19 mouse cellular contexts compared by ENCODE assay signal in genomic region chr4:46957955-46958354, GRCm38 (mm10). TPM values are rescaled to one million over a fixed set of nuclear protein-coding genes. Genes with fewer than 3 reads are reported as not detected.
DNase-seq lines count a peak whose midpoint lies in the region; ATAC-seq lines count a peak whose summit lies in the region.
"Had no signal": no experiment of that assay in that cellular context is flagged by ENCODE, and none has a peak within 500 bp of the region (broad histone marks: within the 10 kb centered on the region; RNA-seq: fewer than 3 reads in every experiment).

No protein-coding gene starts in this region.

- H3K4me3 ChIP-seq in hindbrain, embryonic 16.5 days (ENCODE audit: low read length), result no peak overlapping the region
- no peak overlapping the region for H3K4me3 ChIP-seq in hindbrain, embryonic 10.5 days
- H3K4me3 ChIP-seq: heart, adult 2 months; limb, embryonic 13.5 days had no signal

- ATAC-seq in hindbrain, embryonic 16.5 days, result peak; percentile 58; the same call in 1 of the 2 replicates
- peak; percentile 86 for ATAC-seq in cerebellum, adult (ENCODE audit: insufficient number of reproducible peaks, low FRiP score, low TSS enrichment)
- ATAC-seq: inflammation-experienced regulatory T-cells, adult 6 months had no signal

- no peaks in the 10 kb centered on the region for H3K9me3 ChIP-seq in hindbrain, embryonic 16.5 days (ENCODE audit: control insufficient read depth, low read length)
- H3K9me3 ChIP-seq in hindbrain, embryonic 10.5 days, result no peaks in the 10 kb centered on the region
- H3K9me3 ChIP-seq: limb, embryonic 13.5 days had no signal

- H3K27ac ChIP-seq in hindbrain, embryonic 16.5 days (ENCODE audit: low read depth, low read length), result no peak overlapping the region
- H3K27ac ChIP-seq in hindbrain, embryonic 10.5 days, result no peak overlapping the region
- H3K27ac ChIP-seq: heart, adult 2 months; limb, embryonic 13.5 days; stomach, postnatal 0 days had no signal

- no peaks in the 10 kb centered on the region for H3K36me3 ChIP-seq in hindbrain, embryonic 16.5 days (ENCODE audit: control insufficient read depth, insufficient read depth, low read length)
- H3K36me3 ChIP-seq in hindbrain, embryonic 10.5 days, result no peaks in the 10 kb centered on the region
- H3K36me3 ChIP-seq: G1E; limb, embryonic 13.5 days had no signal

- no peak overlapping the region for H3K4me2 ChIP-seq in hindbrain, embryonic 16.5 days (ENCODE audit: low read length)
- H3K4me2 ChIP-seq: limb, embryonic 13.5 days; midbrain, embryonic 11.5 days had no signal

- no peaks in the 10 kb centered on the region for H3K4me1 ChIP-seq in hindbrain, embryonic 16.5 days (ENCODE audit: control insufficient read depth, insufficient read depth, low read depth, low read length)
- 0 out of 2 replicates have a peak, but pooled peaks cover 5% of the 10 kb centered on the region for H3K4me1 ChIP-seq in hindbrain, embryonic 10.5 days (replicated peaks)
- H3K4me1 ChIP-seq: limb, embryonic 13.5 days had no signal

- no peaks in the 10 kb centered on the region for H3K27me3 ChIP-seq in hindbrain, embryonic 16.5 days (replicated peaks; ENCODE audit: control insufficient read depth, insufficient read depth, low read length)
- no peaks in the 10 kb centered on the region for H3K27me3 ChIP-seq in hindbrain, embryonic 10.5 days (ENCODE audit: insufficient read depth, poor library complexity, severe bottlenecking)
- H3K27me3 ChIP-seq: limb, embryonic 13.5 days had no signal

- intact Hi-C loops in gastrocnemius, postnatal 14 days (cut with DNase I; ENCODE audit: low total_unique reads), result no loop called here

- H3K9ac ChIP-seq in hindbrain, embryonic 16.5 days (ENCODE audit: low read depth, low read length), result no peak overlapping the region
- H3K9ac ChIP-seq: limb, embryonic 13.5 days had no signal

- 73% methylated on average over 7 of the region's 7 CpGs for WGBS in hindbrain, embryonic 16.5 days
- 92% methylated on average over 7 of the region's 7 CpGs for WGBS in hindbrain, embryonic 10.5 days

- no peak for DNase-seq in hindbrain, embryonic 10.5 days (ENCODE audit: low spot score)
- DNase-seq in cerebellum, adult 18-20 months, result peak; percentile 90 to 93
- peak; percentile 40 to 76 for DNase-seq in layer of hippocampus, adult 18-20 months (ENCODE audit: low spot score in 2 of 2)
- DNase-seq in gastrocnemius, postnatal 14 days, result no peak
- no peak for DNase-seq in embryo, embryonic 9.5 days (ENCODE audit: extremely low spot score)
- DNase-seq in kidney, postnatal 4 days, result no peak
- DNase-seq: adrenal gland, postnatal 10 days; embryo, embryonic 11 days; heart, adult 2 months; lung, postnatal 36 days; thymus, postnatal 25 days had no signal

RNA-seq across cellular contexts. Expression of gene Gabbr2, which starts 33.7 kb away (rescaled TPM):
- 11.0 and 13.3 TPM in 2 replicates for polyA plus RNA-seq in hindbrain, embryonic 16.5 days (2015; fragmentation: Nextera tagmentation; extraction: Ambion mirVana)
- polyA plus RNA-seq in hindbrain, embryonic 10.5 days (2016; fragmentation: Nextera tagmentation; extraction: Ambion mirVana), result 0.24 and 0.27 TPM in 2 replicates
- total RNA-seq in layer of hippocampus, adult 18-20 months (2021), result 100 to 1,000 TPM; 203 to 209 TPM
- total RNA-seq in gastrocnemius, postnatal 14 days (2021), result under 1 TPM; 0.14 to 0.20 TPM
- polyA plus RNA-seq: G1E; inflammation-experienced regulatory T-cells, adult 6 months; spleen, adult 2 months had no signal

Comparison
In these comparisons a context has a peak if more than half of its experiments do, and no peak if none do; other contexts are left out.
1. DNase-seq: peak in cerebellum, adult 18-20 months (2 of 2) and layer of hippocampus, adult 18-20 months (2 of 2); none in hindbrain, embryonic 10.5 days (single experiment), gastrocnemius, postnatal 14 days (single experiment), embryo, embryonic 9.5 days (single experiment) and kidney, postnatal 4 days (0 of 2).
2. RNA of gene Gabbr2, which starts 33.7 kb away (total RNA-seq): 203 to 209 TPM in layer of hippocampus, adult 18-20 months; 0.14 to 0.20 TPM in gastrocnemius, postnatal 14 days; every median in the first group is over 100 times any median in the second.